Mouse (Mus musculus) heart, postnatal 0 days (tissue): ENCODE measurements at regions not wholly inside any gene's neighbourhood (a gene's known extent, or its start where the extent isn't known, plus 50 kb on each side); places are given as distances from the start of the nearest gene placed in this dataset.

Experiments
- ATAC-seq: fragments of 200-750 bp; cut with Nextera tagmentation; 2 replicates; pipeline ENCODE4 v1.8.0; 2017; ENCODE audit warnings: low read depth, moderate number of reproducible peaks, moderate library complexity; ENCODE audit not compliant: insufficient read depth
- DNase-seq: peaks from one replicate; pipeline ENCODE4 v3.0.0-alpha.2; 2016; ENCODE audit warnings: low spot score
- H3K27ac ChIP-seq: fragments of 300-500 bp; sonication (generic); 2 replicates; pipeline ENCODE4 v1.5.1; 2014; ENCODE audit warnings: low read depth, mild to moderate bottlenecking
- H3K27me3 ChIP-seq: fragments of 300-500 bp; sonication (generic); 2 replicates; pipeline ENCODE4 v1.6.1; 2014; ENCODE audit warnings: low read length, mixed read lengths; ENCODE audit not compliant: control insufficient read depth, insufficient read depth
- H3K36me3 ChIP-seq: fragments of 300-500 bp; sonication (generic); replicated peaks from 2 replicates; pipeline ENCODE4 v1.6.1; 2014; ENCODE audit warnings: low read length, mixed read lengths; ENCODE audit not compliant: control insufficient read depth, insufficient read depth
- H3K4me1 ChIP-seq: fragments of 300-500 bp; sonication (generic); 2 replicates; pipeline ENCODE4 v1.6.1; 2014; ENCODE audit warnings: antibody characterized with exemption; ENCODE audit not compliant: control insufficient read depth, insufficient read depth
- H3K4me2 ChIP-seq: fragments of 300-500 bp; sonication (generic); 2 replicates; pipeline ENCODE4 v1.6.1; 2014; ENCODE audit warnings: low read depth, mild to moderate bottlenecking, low read length, moderate library complexity
- H3K4me3 ChIP-seq: fragments of 300-500 bp; sonication (generic); 2 replicates; pipeline ENCODE4 v1.5.1; 2014; ENCODE audit warnings: low read depth, low read length
- H3K9ac ChIP-seq: fragments of 300-500 bp; sonication (generic); replicated peaks from 2 replicates; pipeline ENCODE4 v1.6.1; 2014; ENCODE audit warnings: low read depth, low read length, mixed read lengths
- H3K9me3 ChIP-seq: fragments of 300-500 bp; sonication (generic); replicated peaks from 2 replicates; pipeline ENCODE4 v1.6.1; 2016; ENCODE audit warnings: low read length; ENCODE audit not compliant: control insufficient read depth
- CTCF ChIP-seq: IDR thresholded peaks from 2 replicates; pipeline ENCODE4 v1.5.1; 2016; ENCODE audit warnings: antibody characterized with exemption, control low read depth, low read depth
- EP300 ChIP-seq: IDR thresholded peaks from 2 replicates; pipeline ENCODE4 v1.6.1; 2016; ENCODE audit warnings: antibody characterized with exemption, low read depth
- WGBS: fragments of 180-500 bp; shearing (Covaris S2); extraction: QIAGEN DNeasy Blood & Tissue Kit; methylation state at CpG from one replicate; pipeline ENCODE4 v1.1.7; 2014; 5-methylcytosine and 5-hydroxymethylcytosine counted together

DNA sequence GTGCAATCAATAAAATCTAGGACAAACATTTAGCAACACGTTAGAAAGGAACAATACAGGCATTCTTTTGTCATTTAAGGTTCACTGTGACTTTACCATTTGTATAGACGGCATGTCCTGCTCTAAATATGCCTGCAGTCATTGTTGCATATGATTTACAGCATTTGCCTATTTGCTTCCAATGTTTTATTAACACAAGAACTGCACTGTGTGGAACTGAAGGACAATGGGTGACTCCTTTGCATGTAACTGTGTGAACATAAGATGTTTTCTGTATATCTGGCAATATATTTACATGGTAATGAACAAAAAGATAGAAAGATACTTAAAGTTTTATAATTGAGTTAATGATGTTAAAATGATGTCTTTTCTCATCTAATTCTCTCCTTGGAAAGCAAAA is 57.1 kb downstream of the Pou4f1 start:
- Histone ChIP-seq H3K4me3 (no peak overlapping the region), H3K4me2 (no peak overlapping the region), H3K9ac (no peak overlapping the region), H3K9me3 (no peaks in the 10 kb centered on the region), H3K27ac (no peak overlapping the region), H3K36me3 (no peaks in the 10 kb centered on the region), H3K4me1 (no peaks in the 10 kb centered on the region), H3K27me3 (no peaks in the 10 kb centered on the region)
- no peak for ATAC-seq
- DNase-seq: no peak
- WGBS: 63% methylated on average over 2 of the region's 2 CpGs
- TF ChIP-seq EP300 (no peak), CTCF (no peak)

- no peaks in the 10 kb centered on the region for H3K27me3 ChIP-seq
- H3K9me3 ChIP-seq: no peaks in the 10 kb centered on the region
- DNase-seq (no peak), ATAC-seq (no peak)
- no peak overlapping the region for H3K4me2 ChIP-seq
- no peak overlapping the region for H3K27ac ChIP-seq
- H3K36me3 ChIP-seq: no peaks in the 10 kb centered on the region
- no peaks in the 10 kb centered on the region for H3K4me1 ChIP-seq
- no peak overlapping the region for H3K4me3 ChIP-seq
- TF ChIP-seq EP300 (no peak), CTCF (no peak)
- WGBS: 61% methylated on average over 6 of the region's 6 CpGs
- H3K9ac ChIP-seq: no peak overlapping the region
Observed at GRCm38 (mm10) chr14:104410292-104410691, 57.5 kb downstream of the Pou4f1 start.

GRCm38 (mm10) chr14:104406062-104406461 is 61.7 kb downstream of the Pou4f1 start:
- DNase-seq: no peak
- no peak for TF ChIP-seq EP300
- TF ChIP-seq CTCF: no peak
- Histone ChIP-seq H3K4me3 (no peak overlapping the region), H3K4me1 (no peaks in the 10 kb centered on the region), H3K9me3 (no peaks in the 10 kb centered on the region), H3K27me3 (no peaks in the 10 kb centered on the region), H3K4me2 (no peak overlapping the region), H3K9ac (no peak overlapping the region), H3K36me3 (no peaks in the 10 kb centered on the region), H3K27ac (no peak overlapping the region)
- no peak for ATAC-seq
- 63% methylated on average over 3 of the region's 3 CpGs for WGBS

GRCm38 (mm10) chr14:104389297-104390071 is 78.3 kb downstream of the Pou4f1 start:
- H3K36me3 ChIP-seq: no peaks in the 10 kb centered on the region
- H3K27me3 ChIP-seq: no peaks in the 10 kb centered on the region
- H3K4me2 ChIP-seq: no peak overlapping the region
- no peaks in the 10 kb centered on the region for H3K9me3 ChIP-seq
- H3K9ac ChIP-seq: no peak overlapping the region
- TF ChIP-seq CTCF (no peak), EP300 (no peak)
- 76% methylated on average over 8 of the region's 8 CpGs for WGBS
- H3K27ac ChIP-seq: no peak overlapping the region
- H3K4me3 ChIP-seq: no peak overlapping the region
- DNase-seq: no peak
- ATAC-seq: no peak
- H3K4me1 ChIP-seq: no peaks in the 10 kb centered on the region

DNA sequence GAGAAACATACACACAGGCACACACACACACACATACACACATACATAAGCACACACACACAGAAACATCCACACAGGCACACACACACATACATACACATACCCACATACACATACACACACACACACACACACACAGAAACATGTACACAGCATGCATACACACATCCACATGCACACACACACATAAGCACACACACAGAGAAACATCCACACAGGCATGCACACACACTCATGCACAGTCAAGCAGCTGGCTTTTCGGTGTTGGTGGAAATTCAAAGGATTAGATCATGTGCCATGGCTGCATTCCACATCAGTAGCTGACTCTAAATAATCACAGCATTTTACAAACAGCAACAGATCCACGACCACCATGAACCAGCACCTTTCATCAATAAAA is 78.9 kb downstream of the Pou4f1 start:
- no peak for DNase-seq
- no peaks in the 10 kb centered on the region for H3K27me3 ChIP-seq
- no peak overlapping the region for H3K4me2 ChIP-seq
- H3K4me1 ChIP-seq: no peaks in the 10 kb centered on the region
- TF ChIP-seq EP300 (no peak), CTCF (no peak)
- 71% methylated on average over 2 of the region's 2 CpGs for WGBS
- H3K9ac ChIP-seq: no peak overlapping the region
- H3K4me3 ChIP-seq: no peak overlapping the region
- no peak for ATAC-seq
- H3K9me3 ChIP-seq: no peaks in the 10 kb centered on the region
- H3K27ac ChIP-seq: no peak overlapping the region
- no peaks in the 10 kb centered on the region for H3K36me3 ChIP-seq

DNA sequence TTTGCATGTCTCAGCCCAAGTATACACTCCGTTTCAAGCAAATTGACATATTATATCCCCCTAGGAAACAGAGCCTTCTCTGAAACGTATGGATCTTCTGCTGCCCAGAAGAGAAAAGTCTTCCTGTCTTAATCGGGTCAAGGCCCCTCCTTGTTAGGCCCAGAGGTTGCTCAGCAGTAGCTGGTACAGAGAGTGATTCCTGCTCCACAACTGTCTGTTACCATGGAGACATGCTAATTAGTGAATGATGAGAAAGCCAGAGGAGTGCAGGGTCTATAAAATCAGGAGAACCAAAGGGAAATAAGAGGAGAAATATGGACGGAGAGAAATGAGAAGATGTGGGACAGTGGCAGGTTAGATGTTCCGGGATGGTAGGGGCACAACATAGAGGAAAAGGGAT is 86.8 kb downstream of the Pou4f1 start:
- no peaks in the 10 kb centered on the region for H3K4me1 ChIP-seq
- DNase-seq (no peak), ATAC-seq (no peak)
- no peaks in the 10 kb centered on the region for H3K27me3 ChIP-seq
- 61% methylated on average over 5 of the region's 5 CpGs for WGBS
- no peak overlapping the region for H3K27ac ChIP-seq
- H3K36me3 ChIP-seq: no peaks in the 10 kb centered on the region
- H3K4me3 ChIP-seq: no peak overlapping the region
- TF ChIP-seq EP300 (no peak), CTCF (no peak)
- no peak overlapping the region for H3K9ac ChIP-seq
- no peak overlapping the region for H3K4me2 ChIP-seq
- H3K9me3 ChIP-seq: no peaks in the 10 kb centered on the region
